Mouse (Mus musculus): ENCODE results near the gene Mybpc2. TPM values are rescaled to one million over a fixed set of nuclear protein-coding genes. Genes with fewer than 3 reads are reported as not detected.

Mybpc2 gene
- polyA plus RNA-seq, 1 experiment from 2014 or later, result 0.15 TPM

DNA sequence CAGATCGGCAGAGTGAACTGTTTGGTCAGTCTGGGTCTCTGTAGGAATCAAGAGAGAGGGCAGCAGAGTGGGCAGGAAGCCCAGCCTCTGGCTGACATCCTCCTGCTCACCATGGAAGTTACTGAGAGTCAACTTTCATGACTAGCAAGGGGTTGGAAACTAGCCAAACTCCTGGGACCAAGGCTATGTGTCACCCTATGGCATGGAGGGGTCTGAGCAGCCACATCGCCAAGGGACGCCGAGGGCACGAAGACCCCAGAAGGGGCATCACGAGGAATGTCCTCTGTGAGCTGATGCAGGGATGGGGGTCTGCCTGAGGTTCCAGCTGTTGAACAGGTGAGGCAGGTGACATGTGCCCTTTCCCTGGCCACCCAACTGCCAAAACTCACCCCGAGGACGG lies 35.9 kb downstream of the Mybpc2 start:
- no peak for ATAC-seq (replicated peaks)
- Histone ChIP-seq H3K4me1 (0 out of 2 replicates have a peak, but pooled peaks cover 5% of the 10 kb centered on the region), H3K27ac (replicated peaks) (no peak overlapping the region), H3K9me3 (no peaks in the 10 kb centered on the region), H3K4me2 (replicated peaks) (no peak overlapping the region), H3K27me3 (no peaks in the 10 kb centered on the region), H3K36me3 (peaks cover 42% of the 10 kb centered on the region), H3K9ac (replicated peaks) (no peak overlapping the region), H3K4me3 (no peak overlapping the region)
- WGBS, result 96% methylated on average over 8 of the region's 8 CpGs

DNA sequence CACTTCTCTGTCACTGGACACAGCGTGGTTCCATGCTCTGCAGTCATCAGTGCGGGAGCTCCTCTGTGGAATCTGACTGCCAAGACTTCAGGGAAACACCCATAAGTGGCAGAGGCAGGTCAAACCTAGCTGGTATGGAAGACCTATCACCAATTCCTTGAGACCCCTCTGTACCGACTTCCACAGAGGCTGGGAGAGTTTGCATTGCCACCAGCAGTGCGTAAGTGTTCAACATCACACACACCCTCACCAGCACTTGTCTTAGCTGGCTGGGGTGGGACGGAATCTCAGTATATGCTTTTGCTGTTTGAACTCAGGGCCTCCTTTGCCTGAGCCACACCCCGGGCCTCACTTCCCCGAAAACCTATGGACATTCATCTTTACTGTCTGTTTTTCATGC lies 36.5 kb downstream of the Mybpc2 start:
- Histone ChIP-seq H3K27me3 (no peaks in the 10 kb centered on the region), H3K27ac (replicated peaks) (no peak overlapping the region), H3K9ac (replicated peaks) (no peak overlapping the region), H3K9me3 (no peaks in the 10 kb centered on the region), H3K4me1 (0 out of 2 replicates have a peak, but pooled peaks cover 1% of the 10 kb centered on the region), H3K4me2 (replicated peaks) (no peak overlapping the region), H3K4me3 (no peak overlapping the region), H3K36me3 (peaks cover 40% of the 10 kb centered on the region)
- ATAC-seq (replicated peaks), result no peak
- WGBS, result 87% methylated on average over 7 of the region's 7 CpGs

DNA sequence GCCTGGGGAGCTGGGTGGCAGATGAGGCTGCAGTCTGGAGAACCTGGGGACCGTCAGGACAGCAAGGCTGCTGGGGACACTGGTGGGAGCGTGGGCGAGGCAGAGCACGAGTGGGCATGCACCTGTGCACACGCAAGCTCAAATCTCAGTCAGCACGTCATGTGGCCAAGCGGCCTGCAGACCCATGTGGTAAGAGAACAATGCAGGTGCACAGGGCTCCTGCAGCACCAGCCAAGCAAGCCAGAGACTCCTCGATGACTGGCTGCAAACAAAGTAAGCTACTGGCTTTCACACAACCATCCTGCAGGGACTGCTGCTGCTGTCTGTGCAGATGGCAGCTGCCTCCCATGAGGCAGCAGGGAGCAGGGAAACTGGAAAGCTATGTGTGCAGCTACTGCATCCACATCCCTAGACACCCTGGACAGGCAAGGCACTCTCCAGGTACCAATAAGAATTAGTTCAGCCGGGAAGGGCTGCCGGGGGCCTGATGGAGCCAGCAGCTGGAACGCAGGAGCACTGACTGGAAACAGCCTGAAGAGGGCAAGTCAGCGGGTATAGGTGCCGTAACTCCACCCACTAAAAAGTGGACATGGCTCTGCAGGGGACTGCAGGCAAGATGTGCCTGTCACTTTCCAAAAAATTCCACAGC lies 37.4 kb downstream of the Mybpc2 start:
- Histone ChIP-seq H3K9me3 (no peaks in the 10 kb centered on the region), H3K27ac (replicated peaks) (no peak overlapping the region), H3K4me2 (replicated peaks) (no peak overlapping the region), H3K9ac (replicated peaks) (no peak overlapping the region), H3K27me3 (peaks cover 7% of the 10 kb centered on the region), H3K4me1 (no peaks in the 10 kb centered on the region), H3K4me3 (no peak overlapping the region), H3K36me3 (peaks cover 33% of the 10 kb centered on the region)
- ATAC-seq (replicated peaks), result no peak
- WGBS, result 63% methylated on average over 13 of the region's 13 CpGs

DNA sequence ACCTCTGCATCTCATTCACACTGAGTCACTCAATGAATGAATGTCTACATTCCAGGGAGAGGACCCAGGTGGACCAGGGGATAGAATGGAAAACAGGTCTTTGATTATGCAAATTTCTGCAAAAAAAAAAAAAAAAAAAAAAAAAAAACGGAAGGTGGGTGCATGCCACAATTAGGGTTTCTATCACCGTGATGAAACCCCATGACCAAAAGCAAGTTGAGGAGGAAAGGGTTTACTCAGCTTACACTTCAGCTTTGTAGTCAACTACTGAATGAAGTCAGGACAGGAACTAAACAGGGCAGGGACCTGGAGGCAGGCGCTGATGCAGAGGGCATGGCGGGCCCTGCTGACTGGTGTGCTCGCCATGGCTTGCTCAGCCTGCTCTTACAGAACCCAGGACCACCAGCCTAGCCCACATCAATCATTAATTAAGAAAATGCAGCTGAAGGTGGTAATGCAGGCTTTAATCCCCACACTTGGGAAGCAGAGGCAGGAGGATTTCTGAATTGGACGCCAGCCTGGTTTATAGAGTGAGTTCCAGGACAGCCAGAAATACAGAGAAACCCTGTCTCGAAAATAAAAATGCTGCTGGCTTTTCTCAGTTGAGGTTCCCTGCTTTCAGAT lies 38.8 kb downstream of the Mybpc2 start:
- ATAC-seq (replicated peaks), result no peak
- no peak overlapping the region for H3K4me2 ChIP-seq (replicated peaks)
- H3K4me1 ChIP-seq, result no peaks in the 10 kb centered on the region
- H3K27ac ChIP-seq (replicated peaks), result no peak overlapping the region
- H3K36me3 ChIP-seq, result peaks cover 21% of the 10 kb centered on the region
- WGBS, result 74% methylated on average over 7 of the region's 7 CpGs
- H3K9ac ChIP-seq (replicated peaks), result no peak overlapping the region
- H3K4me3 ChIP-seq, result no peak overlapping the region
- H3K27me3 ChIP-seq, result peaks cover 10% of the 10 kb centered on the region
- no peaks in the 10 kb centered on the region for H3K9me3 ChIP-seq

DNA sequence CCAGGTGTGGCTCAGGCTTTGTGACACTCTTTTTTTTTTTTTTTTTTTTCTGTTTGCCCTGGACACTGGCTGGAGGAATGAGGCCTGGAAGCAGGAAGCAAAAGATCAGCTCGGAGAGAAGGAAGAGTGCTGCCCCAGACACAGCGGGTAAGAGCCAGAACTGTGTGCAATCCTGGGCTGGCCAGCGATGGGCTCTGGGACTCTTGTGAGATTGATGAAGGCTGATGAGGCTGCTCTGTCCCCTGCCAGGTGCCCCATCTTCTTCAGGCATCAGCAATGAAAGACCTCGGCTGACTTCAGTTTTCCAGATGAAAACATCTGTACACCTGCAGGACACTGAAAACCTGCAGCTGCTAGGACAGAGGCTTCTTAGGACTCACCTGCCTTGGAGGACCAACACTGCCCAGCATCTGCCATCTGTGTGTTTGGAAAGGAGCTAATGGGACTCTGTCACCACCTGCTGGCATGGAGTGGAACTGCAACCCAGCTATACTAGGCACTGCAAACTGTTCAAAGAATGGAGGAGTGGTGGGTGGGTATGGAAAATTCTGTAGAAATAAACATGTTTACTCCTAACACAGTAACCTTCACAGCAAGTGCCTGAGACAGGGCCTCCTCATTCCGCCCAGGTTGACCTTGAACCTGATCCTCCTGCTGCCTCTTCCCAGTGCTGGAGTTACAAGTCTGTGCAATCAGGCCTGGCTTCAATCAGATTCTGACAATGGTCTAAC lies 39.5 kb downstream of the Mybpc2 start:
- Histone ChIP-seq H3K27me3 (peaks cover 14% of the 10 kb centered on the region), H3K4me3 (no peak overlapping the region), H3K4me2 (replicated peaks) (no peak overlapping the region), H3K4me1 (no peaks in the 10 kb centered on the region), H3K9me3 (no peaks in the 10 kb centered on the region), H3K9ac (replicated peaks) (no peak overlapping the region), H3K36me3 (peaks cover 14% of the 10 kb centered on the region), H3K27ac (replicated peaks) (peak overlapping the region; percentile 46; the same call in 1 of the 2 replicates)
- 42% methylated on average over 5 of the region's 5 CpGs for WGBS
- ATAC-seq (replicated peaks), result peak; percentile 82

DNA sequence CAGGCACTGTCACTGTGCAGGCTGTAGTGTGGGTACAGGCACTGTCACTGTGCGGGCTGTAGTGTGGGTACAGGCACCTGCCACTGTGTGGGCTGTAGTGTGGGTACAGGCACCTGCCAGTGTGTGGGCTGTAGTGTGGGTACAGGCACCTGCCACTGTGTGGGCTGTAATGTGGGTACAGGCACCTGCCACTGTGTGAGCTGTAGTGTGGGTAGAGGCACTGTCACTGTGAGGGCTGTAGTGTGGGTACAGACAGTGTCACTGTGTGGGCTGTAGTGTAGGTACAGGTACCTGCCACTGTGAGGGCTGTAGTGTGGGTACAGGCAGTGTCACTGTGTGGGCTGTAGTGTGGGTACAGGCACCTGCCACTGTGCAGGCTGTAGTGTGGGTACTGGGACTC lies 40.3 kb downstream of the Mybpc2 start:
- Histone ChIP-seq H3K4me3 (no peak overlapping the region), H3K4me1 (no peaks in the 10 kb centered on the region), H3K27ac (replicated peaks) (no peak overlapping the region), H3K9me3 (no peaks in the 10 kb centered on the region), H3K4me2 (replicated peaks) (no peak overlapping the region), H3K27me3 (peaks cover 19% of the 10 kb centered on the region), H3K36me3 (peaks cover 9% of the 10 kb centered on the region), H3K9ac (replicated peaks) (no peak overlapping the region)
- no peak for ATAC-seq (replicated peaks)
- WGBS, result 92% methylated on average over 1 of the region's 1 CpGs

DNA sequence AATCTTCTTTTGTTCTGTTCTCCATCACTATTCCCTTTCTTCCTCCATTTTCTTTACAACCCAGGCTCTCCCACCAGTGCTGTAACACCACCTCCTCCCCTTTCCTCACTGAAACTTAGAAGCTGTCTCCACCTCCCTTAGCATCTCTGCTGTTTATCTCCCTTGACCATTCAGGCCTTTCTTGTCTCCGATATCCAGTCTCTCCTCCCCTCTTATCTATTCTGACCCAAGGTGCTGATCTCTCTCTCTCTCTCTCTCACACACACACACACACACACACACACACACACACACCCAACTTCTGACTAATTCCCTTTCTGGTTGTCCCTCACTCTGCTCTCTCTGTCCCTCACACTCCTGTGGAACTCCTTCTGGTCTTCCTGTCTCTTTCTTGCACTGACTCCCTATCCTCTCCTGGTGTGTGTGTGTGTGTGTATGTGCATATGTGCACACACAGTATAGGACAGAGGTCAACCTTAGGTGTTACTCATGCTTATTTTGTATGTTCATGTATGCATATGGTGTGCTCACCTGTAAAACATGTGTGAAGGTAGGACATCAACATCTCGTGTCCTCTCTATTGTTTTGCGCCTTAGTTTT lies 41.5 kb downstream of the Mybpc2 start:
- 84% methylated on average over 3 of the region's 3 CpGs for WGBS
- H3K9ac ChIP-seq (replicated peaks), result no peak overlapping the region

DNA sequence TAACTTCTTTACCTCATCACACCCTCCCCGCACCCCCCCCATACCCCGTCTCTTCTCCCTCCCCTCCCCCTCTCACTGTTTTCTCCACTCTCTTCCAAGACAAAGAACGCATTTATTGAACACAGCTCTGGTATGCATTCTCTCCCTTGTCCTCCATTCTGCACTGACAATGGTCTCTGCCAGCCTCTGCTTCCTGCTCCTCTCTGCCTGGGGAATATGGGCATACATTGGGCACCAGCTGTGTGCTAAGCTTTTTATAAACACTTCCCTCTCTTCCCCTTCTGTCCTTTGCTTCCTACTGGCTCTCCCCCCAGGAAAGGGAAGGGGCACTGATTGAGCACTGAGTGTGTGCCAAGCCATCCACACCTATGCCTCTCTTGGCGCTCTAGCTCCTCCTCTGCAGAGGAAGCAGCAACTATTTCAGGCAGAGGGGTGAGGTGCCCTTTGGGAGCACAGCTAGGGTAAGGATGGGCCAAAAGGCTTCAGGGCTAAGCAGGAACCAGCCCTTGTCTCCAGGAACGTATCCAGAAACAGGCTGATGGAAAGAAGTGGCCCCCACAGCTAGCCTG lies 49.3 kb downstream of the Mybpc2 start:
- ATAC-seq (replicated peaks), result peak; percentile 33; the same call in 1 of the 2 replicates
- Histone ChIP-seq H3K9ac (replicated peaks) (no peak overlapping the region), H3K27me3 (peaks cover 15% of the 10 kb centered on the region), H3K4me3 (no peak overlapping the region), H3K9me3 (no peaks in the 10 kb centered on the region), H3K4me1 (peaks cover 27% of the 10 kb centered on the region), H3K4me2 (replicated peaks) (no peak overlapping the region), H3K27ac (replicated peaks) (peak overlapping the region; percentile 40; the same call in 1 of the 2 replicates), H3K36me3 (no peaks in the 10 kb centered on the region)
- 31% methylated on average over 5 of the region's 5 CpGs for WGBS

More for the DNA sequence above, 41.5 kb downstream of the Mybpc2 start:
- H3K36me3 ChIP-seq, result no peaks in the 10 kb centered on the region
- peaks cover 20% of the 10 kb centered on the region for H3K27me3 ChIP-seq
- no peaks in the 10 kb centered on the region for H3K9me3 ChIP-seq
- H3K4me3 ChIP-seq, result no peak overlapping the region
- no peak for ATAC-seq (replicated peaks)
- H3K27ac ChIP-seq (replicated peaks), result no peak overlapping the region
- H3K4me2 ChIP-seq (replicated peaks), result no peak overlapping the region
- H3K4me1 ChIP-seq, result no peaks in the 10 kb centered on the region

DNA sequence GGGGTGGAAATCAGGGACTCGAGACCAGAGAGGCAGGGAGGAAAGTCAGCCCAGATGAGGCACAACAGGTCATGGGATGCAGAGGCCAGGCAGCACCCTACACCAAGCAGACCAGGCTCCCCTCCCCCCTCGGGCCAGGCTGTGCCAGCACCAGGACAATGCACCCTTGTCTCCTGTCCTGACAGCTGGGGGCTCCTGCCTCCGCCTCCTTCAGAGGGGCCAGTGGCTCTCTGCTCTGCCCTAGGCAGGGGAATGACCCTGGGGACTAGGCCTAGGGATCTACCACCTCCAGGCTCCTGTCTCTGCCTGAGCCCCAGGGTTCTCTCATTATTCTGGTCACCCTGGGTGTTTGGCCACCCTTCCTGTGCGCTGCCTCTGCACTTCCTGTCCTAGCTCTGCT lies 50.0 kb downstream of the Mybpc2 start:
- no peak overlapping the region for H3K4me3 ChIP-seq
- 13% methylated on average over 4 of the region's 4 CpGs for WGBS
- peaks cover 31% of the 10 kb centered on the region for H3K4me1 ChIP-seq
- peak; percentile 65 for ATAC-seq (replicated peaks)
- peak overlapping the region; percentile 3; the same call in 1 of the 2 replicates for H3K9ac ChIP-seq (replicated peaks)
- H3K27me3 ChIP-seq, result peaks cover 12% of the 10 kb centered on the region
- no peaks in the 10 kb centered on the region for H3K9me3 ChIP-seq
- H3K27ac ChIP-seq (replicated peaks), result peak overlapping the region; percentile 40
- no peak overlapping the region for H3K4me2 ChIP-seq (replicated peaks)
- no peaks in the 10 kb centered on the region for H3K36me3 ChIP-seq

DNA sequence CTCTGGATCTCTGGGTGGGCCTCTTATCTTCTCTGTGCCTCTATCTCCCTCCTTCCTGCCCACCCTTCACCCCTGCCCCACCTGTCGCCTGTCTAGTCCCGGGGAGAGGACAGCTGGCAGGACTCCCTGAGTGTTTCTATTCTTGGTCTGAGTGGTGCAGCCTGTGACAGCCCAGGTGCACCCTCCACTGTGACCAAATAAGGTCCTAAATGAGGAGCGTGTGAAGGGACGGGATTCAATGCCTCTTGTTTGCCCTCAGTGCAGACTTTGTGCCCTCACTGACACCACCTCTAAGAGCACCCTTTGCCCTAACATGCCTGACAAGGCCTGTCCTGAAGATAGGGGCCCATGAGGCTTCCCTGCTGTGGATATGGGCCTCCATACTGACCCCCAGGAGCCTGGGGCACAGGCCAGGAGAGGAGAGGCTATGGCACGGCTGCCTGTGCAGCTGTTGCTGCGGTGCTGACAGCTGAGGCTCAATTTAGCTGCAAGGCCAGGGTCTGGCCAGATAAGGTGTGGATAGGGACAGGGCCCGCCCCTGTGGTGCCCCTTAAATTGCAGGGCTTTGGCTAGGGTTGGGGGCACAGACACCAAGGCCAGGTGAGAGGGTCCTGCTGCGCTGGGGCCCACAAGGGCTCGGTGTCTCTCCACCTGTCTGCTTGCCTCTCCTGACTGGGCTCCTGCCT lies 51.4 kb downstream of the Mybpc2 start:
- 68% methylated on average over 9 of the region's 9 CpGs for WGBS

DNA sequence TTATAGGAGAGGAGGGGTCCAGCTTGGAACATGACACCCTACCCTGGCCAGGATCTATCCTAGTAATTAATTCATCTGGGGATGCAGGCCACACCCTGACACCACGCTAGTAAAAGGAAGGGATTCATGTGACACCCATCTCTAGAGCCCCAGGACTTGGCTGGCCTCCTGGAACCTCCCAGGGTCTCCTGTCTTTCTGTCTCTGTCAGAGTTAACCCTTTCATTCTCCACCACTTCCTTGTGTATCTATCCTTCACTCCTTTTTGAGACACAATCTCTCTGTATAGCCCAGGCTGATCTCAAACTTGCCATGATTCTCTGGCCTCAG lies 51.9 kb downstream of the Mybpc2 start:
- H3K9me3 ChIP-seq, result no peaks in the 10 kb centered on the region
- no peak for ATAC-seq (replicated peaks)
- H3K4me1 ChIP-seq, result peaks cover 44% of the 10 kb centered on the region
- H3K4me2 ChIP-seq (replicated peaks), result no peak overlapping the region
- 0 out of 2 replicates have a peak overlapping the region, but pooled peaks have one; percentile 15 for H3K27ac ChIP-seq (replicated peaks)
- WGBS, result 20% methylated on average over 1 of the region's 1 CpGs
- H3K27me3 ChIP-seq, result peaks cover 5% of the 10 kb centered on the region; the same call in 1 of the 2 replicates
- no peak overlapping the region for H3K4me3 ChIP-seq
- H3K9ac ChIP-seq (replicated peaks), result no peak overlapping the region
- H3K36me3 ChIP-seq, result no peaks in the 10 kb centered on the region

More for the DNA sequence above, 51.4 kb downstream of the Mybpc2 start:
- Histone ChIP-seq H3K27me3 (peaks cover 10% of the 10 kb centered on the region; the same call in 1 of the 2 replicates), H3K36me3 (no peaks in the 10 kb centered on the region), H3K9me3 (no peaks in the 10 kb centered on the region), H3K9ac (replicated peaks) (no peak overlapping the region), H3K4me2 (replicated peaks) (no peak overlapping the region), H3K4me1 (peaks cover 43% of the 10 kb centered on the region), H3K27ac (replicated peaks) (no peak overlapping the region), H3K4me3 (no peak overlapping the region)
- ATAC-seq (replicated peaks), result no peak

Measured in forebrain, embryonic 15.5 days (tissue).